Mouse (Mus musculus) layer of hippocampus, adult 2 months (tissue): Measurements from ENCODE around the gene Msx3. TPM values are rescaled to one million over a fixed set of nuclear protein-coding genes. Genes with fewer than 3 reads are reported as not detected.

Experiments used
- DNase-seq, 2 experiments: peaks; one replicate each; pipeline ENCODE4 v3.0.0; 2022; ENCODE audit warnings: low spot score in 2 of 2
- H3K27ac ChIP-seq: fragments of 200-600 bp; 2 replicates; pipeline ENCODE4 v1.8.1; 2022
- H3K4me3 ChIP-seq: fragments of 200-600 bp; 2 replicates; pipeline ENCODE4 v1.8.1; 2022; ENCODE audit warnings: mild to moderate bottlenecking
- CTCF ChIP-seq: fragments of 200-600 bp; conservative IDR thresholded peaks from 2 replicates; pipeline ENCODE4 v1.8.1; 2022; ENCODE audit warnings: antibody characterized with exemption, mild to moderate bottlenecking, moderate library complexity
- total RNA-seq, 2 experiments: library from RNA; stranded (reverse); gene quantifications; 2 replicates each; pipeline ENCODE4 v1.2.3; 2021

The Msx3 gene
- total RNA-seq, 2 experiments from 2014 or later: 0.15 TPM; not detected in 1

GRCm38 (mm10) chr7:140070042-140070711 is 21.3 kb upstream of the Msx3 start:
- no peak overlapping the region for H3K27ac ChIP-seq
- no peak for TF ChIP-seq CTCF
- no peak overlapping the region; the same call in 1 of the 2 replicates for H3K4me3 ChIP-seq
- DNase-seq: no peak

DNA sequence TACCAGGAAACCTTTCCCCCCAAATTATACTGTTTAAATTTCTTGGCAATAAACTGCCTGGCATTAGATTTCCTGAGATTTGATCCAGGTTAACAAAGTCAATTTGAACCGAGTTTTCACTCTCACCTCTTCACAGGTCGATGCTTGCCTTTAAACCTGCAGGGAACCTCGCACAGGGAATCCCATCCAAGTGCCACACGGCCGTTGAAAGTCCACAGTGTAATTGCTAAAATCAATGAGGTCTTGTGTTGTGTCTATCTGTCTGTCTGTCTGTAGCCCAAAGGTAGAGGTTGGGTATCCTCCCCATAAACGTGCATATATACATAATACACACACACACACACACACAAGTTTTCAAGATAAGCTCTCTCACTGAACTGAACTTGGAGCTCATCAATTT is 18.5 kb upstream of the Msx3 start:
- DNase-seq: no peak
- no peak overlapping the region for H3K27ac ChIP-seq
- no peak overlapping the region for H3K4me3 ChIP-seq
- no peak for TF ChIP-seq CTCF

GRCm38 (mm10) chr7:140063092-140063491 is 14.2 kb upstream of the Msx3 start:
- TF ChIP-seq CTCF: peak; percentile 82
- Histone ChIP-seq H3K4me3 (no peak overlapping the region), H3K27ac (no peak overlapping the region)
- peak; percentile 66 to 82 for DNase-seq

DNA sequence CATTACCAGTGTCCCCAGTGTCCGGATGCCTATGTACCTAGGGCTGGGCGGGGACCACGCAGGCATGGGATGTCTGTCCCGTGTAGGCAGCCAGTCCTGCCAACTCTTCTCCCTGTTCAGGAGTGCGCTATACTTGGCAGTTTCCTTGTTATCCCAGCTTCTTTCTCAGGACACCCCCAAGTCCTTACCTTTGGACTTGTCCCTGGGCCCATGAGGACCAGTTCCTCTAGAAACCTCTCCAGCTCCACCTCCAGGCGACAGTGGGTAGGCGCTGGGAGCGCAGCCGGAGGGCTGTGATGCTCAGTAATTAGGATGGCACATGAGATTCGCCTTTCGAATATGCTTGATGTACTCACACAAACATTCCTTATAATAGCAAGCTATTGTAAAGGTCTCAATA is 13.4 kb upstream of the Msx3 start:
- peak; percentile 74 for TF ChIP-seq CTCF
- Histone ChIP-seq H3K4me3 (no peak overlapping the region), H3K27ac (no peak overlapping the region)
- peak in 1 of 2 experiments; percentile 34 for DNase-seq

GRCm38 (mm10) chr7:140061832-140062130 is 12.9 kb upstream of the Msx3 start:
- Histone ChIP-seq H3K27ac (no peak overlapping the region), H3K4me3 (no peak overlapping the region)
- no peak for TF ChIP-seq CTCF

DNA sequence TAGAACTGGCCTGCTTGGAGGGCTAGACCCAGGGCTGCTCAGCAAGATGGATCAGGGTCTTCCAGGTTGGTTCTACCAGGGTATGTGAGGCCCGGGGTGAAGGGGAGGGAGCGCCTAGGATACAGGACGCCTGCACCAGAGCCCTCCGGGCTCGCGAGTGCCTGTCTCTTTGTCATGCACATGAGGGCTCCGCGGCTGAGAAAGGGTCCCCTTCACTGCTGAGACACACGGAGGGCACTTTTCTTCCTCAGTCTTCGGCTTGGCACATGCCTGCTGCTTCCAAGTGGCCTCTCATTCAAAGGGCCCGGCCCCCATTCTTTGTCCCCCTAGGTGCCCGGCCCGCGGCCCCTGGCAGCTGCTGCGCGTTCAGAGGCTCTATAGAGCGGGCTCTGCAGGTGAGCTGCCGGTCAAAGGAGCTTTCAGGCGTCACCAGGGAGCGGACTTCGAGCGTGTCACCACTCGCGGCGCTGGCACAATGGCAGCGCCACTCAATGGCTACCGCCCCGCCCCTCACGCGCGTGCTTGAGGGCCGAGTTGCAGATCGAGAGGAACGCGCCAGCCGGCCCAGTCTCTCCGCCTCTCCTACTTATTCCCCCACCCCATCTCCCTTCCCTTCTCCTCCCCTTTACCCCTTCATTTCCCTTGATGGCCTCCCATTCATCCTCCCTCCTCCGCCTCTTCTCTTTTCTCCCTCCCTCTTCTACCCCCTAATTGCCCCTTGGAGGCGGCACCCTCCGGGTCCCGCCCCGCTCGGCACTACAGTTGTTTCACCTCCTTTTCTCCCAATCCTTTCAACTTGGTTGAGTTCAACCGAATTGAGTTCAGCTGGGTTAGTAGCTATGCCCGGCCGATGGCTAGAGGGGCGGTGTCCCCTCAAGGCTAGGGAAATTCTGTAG is 12.3 kb upstream of the Msx3 start:
- TF ChIP-seq CTCF: no peak; the same call in 1 of the 2 replicates
- DNase-seq: no peak
- Histone ChIP-seq H3K4me3 (peak overlapping the region; percentile 49), H3K27ac (no peak overlapping the region)

More at GRCm38 (mm10) chr7:140061832-140062130, 12.9 kb upstream of the Msx3 start:
- no peak for DNase-seq

DNA sequence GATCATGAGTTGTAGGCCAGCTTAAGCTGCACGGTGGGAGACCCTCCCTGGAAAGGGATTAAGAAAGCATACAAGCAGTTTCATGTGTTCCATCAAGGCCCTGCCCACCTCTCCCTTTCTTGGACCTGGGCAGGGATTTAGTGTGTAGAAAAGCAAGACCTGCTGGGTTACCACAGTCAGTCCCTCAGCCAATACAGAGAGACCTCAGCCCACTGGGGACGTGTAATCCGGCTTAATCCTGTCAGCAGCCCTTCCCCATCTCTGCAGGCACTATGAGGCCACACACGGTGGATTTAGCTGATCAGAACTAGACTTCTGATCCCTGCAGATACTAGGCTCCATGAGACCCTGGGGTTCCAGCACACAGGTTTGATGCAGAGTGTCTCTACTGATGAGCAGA is 10.7 kb upstream of the Msx3 start:
- no peak for TF ChIP-seq CTCF
- no peak for DNase-seq
- H3K27ac ChIP-seq: no peak overlapping the region
- no peak overlapping the region for H3K4me3 ChIP-seq

DNA sequence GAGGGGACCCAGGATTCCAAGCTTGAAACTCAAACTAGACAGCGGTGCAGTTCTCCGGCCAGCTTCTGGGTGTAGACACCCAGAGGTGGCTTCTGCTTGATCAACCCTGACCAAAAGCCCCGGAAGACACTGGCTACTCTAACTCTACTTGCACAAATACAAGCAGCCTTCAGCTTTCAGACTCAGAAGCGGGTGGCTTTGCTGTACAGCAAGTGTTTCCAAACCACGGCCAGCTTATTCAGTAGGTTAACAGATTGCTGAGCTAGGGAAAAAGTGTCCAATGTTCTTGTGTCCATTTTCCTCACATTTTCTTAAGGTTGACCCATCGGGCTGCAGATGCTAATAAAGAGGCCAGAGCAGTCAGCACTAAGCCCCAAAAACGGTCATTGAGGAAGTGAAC is 9.6 kb upstream of the Msx3 start:
- no peak for TF ChIP-seq CTCF
- no peak for DNase-seq
- no peak overlapping the region for H3K27ac ChIP-seq

GRCm38 (mm10) chr7:140057413-140058407 is 8.8 kb upstream of the Msx3 start:
- DNase-seq: no peak
- Histone ChIP-seq H3K4me3 (peak overlapping the region; percentile 53), H3K27ac (no peak overlapping the region)
- peak; percentile 30 for TF ChIP-seq CTCF

More for the DNA sequence above, 9.6 kb upstream of the Msx3 start:
- H3K4me3 ChIP-seq: peak overlapping the region; percentile 53

- no peak for TF ChIP-seq CTCF
- peak; percentile 46 to 55 for DNase-seq
- Histone ChIP-seq H3K27ac (no peak overlapping the region), H3K4me3 (no peak overlapping the region)
These were observed 5.2 kb upstream of the Msx3 start for GRCm38 (mm10) chr7:140054124-140054523.

- DNase-seq: no peak
- TF ChIP-seq CTCF: no peak
These were observed 313 bp upstream of the Msx3 start for GRCm38 (mm10) chr7:140049115-140049689.

GRCm38 (mm10) chr7:140047811-140048311 is 1.0 kb downstream of the Msx3 start:
- Histone ChIP-seq H3K27ac (no peak overlapping the region), H3K4me3 (peak overlapping the region; percentile 38)
- no peak for TF ChIP-seq CTCF
- no peak for DNase-seq

More at GRCm38 (mm10) chr7:140049115-140049689, 313 bp upstream of the Msx3 start:
- peak overlapping the region; percentile 46 for H3K4me3 ChIP-seq
- H3K27ac ChIP-seq: no peak overlapping the region
